Mouse (Mus musculus) adrenal gland, postnatal 10 days (tissue): ENCODE data around the gene Erc1. TPM values are rescaled to one million over a fixed set of nuclear protein-coding genes. Genes with fewer than 3 reads are reported as not detected.
A peak's percentile ranks its signal among the peaks of the same experiment; 100 is the strongest.

ENCODE experiments used
- DNase-seq: peaks from one replicate; pipeline ENCODE4 v3.0.0; 2021; ENCODE audit warnings: mixed read lengths
- total RNA-seq, 2 experiments: library from RNA; stranded (reverse); gene quantifications; 2 replicates each; pipeline ENCODE4 v1.2.3; 2021

Erc1 gene
- total RNA-seq, 2 experiments from 2014 or later, result 19.3 to 24.1 TPM

- DNase-seq, result no peak
Measured at GRCm38 (mm10) chr6:119803239-119803638, 44.7 kb downstream of the Erc1 start.

- DNase-seq, result no peak
Measured at GRCm38 (mm10) chr6:119796911-119797486, 51.0 kb downstream of the Erc1 start.

GRCm38 (mm10) chr6:119796291-119796690 is 51.7 kb downstream of the Erc1 start:
- DNase-seq, result peak; percentile 17

GRCm38 (mm10) chr6:119792562-119792961 is 55.4 kb downstream of the Erc1 start:
- peak; percentile 72 for DNase-seq

GRCm38 (mm10) chr6:119782416-119782815 is 65.6 kb downstream of the Erc1 start:
- DNase-seq, result no peak

- DNase-seq, result no peak
Measured at GRCm38 (mm10) chr6:119781109-119781508, 66.9 kb downstream of the Erc1 start.

- no peak for DNase-seq
Measured at GRCm38 (mm10) chr6:119768778-119769177, 79.2 kb downstream of the Erc1 start.

- DNase-seq, result no peak
Measured at GRCm38 (mm10) chr6:119764355-119764754, 83.6 kb downstream of the Erc1 start.

GRCm38 (mm10) chr6:119759866-119760265 is 88.1 kb downstream of the Erc1 start:
- no peak for DNase-seq

- no peak for DNase-seq
Measured at GRCm38 (mm10) chr6:119758490-119758889, 89.5 kb downstream of the Erc1 start.

GRCm38 (mm10) chr6:119757796-119758195 is 90.2 kb downstream of the Erc1 start:
- DNase-seq, result no peak

- no peak for DNase-seq
Measured at GRCm38 (mm10) chr6:119755866-119756265, 92.1 kb downstream of the Erc1 start.

GRCm38 (mm10) chr6:119749093-119749635 is 98.8 kb downstream of the Erc1 start:
- DNase-seq, result no peak

- no peak for DNase-seq
Measured at GRCm38 (mm10) chr6:119741861-119742260, 106.1 kb downstream of the Erc1 start.

- no peak for DNase-seq
Measured at GRCm38 (mm10) chr6:119740541-119740940, 107.4 kb downstream of the Erc1 start.

- no peak for DNase-seq
Measured at GRCm38 (mm10) chr6:119738638-119739375, 109.2 kb downstream of the Erc1 start.

GRCm38 (mm10) chr6:119737716-119738115 is 110.3 kb downstream of the Erc1 start:
- DNase-seq, result no peak

GRCm38 (mm10) chr6:119735937-119736336 is 112.0 kb downstream of the Erc1 start:
- DNase-seq, result no peak

GRCm38 (mm10) chr6:119731155-119731554 is 116.8 kb downstream of the Erc1 start:
- DNase-seq, result no peak

- no peak for DNase-seq
Measured at GRCm38 (mm10) chr6:119715234-119715633, 132.7 kb downstream of the Erc1 start.

- DNase-seq, result no peak
Measured at GRCm38 (mm10) chr6:119713961-119714360, 134.0 kb downstream of the Erc1 start.

- no peak for DNase-seq
Measured at GRCm38 (mm10) chr6:119712486-119712885, 135.5 kb downstream of the Erc1 start.

- no peak for DNase-seq
Measured at GRCm38 (mm10) chr6:119711649-119712305, 136.2 kb downstream of the Erc1 start.
